Comparison of ENCODE assay signal across 1 mouse cellular context in genomic region chr4:136868371-136868770, GRCm38 (mm10).
TF ChIP-seq lines count a peak whose summit lies in the region.

No protein-coding gene starts in this region.

TF ChIP-seq in MEL, 35 proteins besides CTCF, POLR2A, EP300 and RAD21:
- TF ChIP-seq ZKSCAN1 (IDR thresholded peaks at IDR 0.05; ENCODE audit: low read depth, low read length) (0 out of 2 replicates have a peak, but pooled peaks have one; percentile 18), MEF2A (IDR thresholded peaks at IDR 0.05; ENCODE audit: extremely low read depth, insufficient replicate concordance, low read depth, low read length, poor library complexity, severe bottlenecking) (no peak)
TF ChIP-seq in MEL: peak in this region for 1.
